Mouse (Mus musculus) midbrain, embryonic 11.5 days (tissue): ENCODE measurements around the gene Ppp1r37. TPM values are rescaled to one million over a fixed set of nuclear protein-coding genes. Genes with fewer than 3 reads are reported as not detected.
A peak's percentile ranks its signal among the peaks of the same experiment; 100 is the strongest.

ENCODE experiments used
- ATAC-seq: fragments of 200-750 bp; cut with Nextera tagmentation; 2 replicates; pipeline ENCODE4 v1.8.0; 2017; ENCODE audit warnings: moderate TSS enrichment, moderate library complexity; ENCODE audit not compliant: low FRiP score
- DNase-seq: peaks from one replicate; pipeline ENCODE4 v3.0.0; 2015; ENCODE audit warnings: low spot score; ENCODE audit errors: missing footprints
- H3K27ac ChIP-seq: fragments of 300-500 bp; sonication (generic); 2 replicates; pipeline ENCODE4 v1.5.1; 2014; ENCODE audit warnings: low read depth, low read length
- H3K27me3 ChIP-seq: fragments of 300-500 bp; sonication (generic); 2 replicates; pipeline ENCODE4 v1.6.1; 2014; ENCODE audit warnings: mild to moderate bottlenecking, low read length, moderate library complexity, mixed read lengths; ENCODE audit not compliant: control insufficient read depth, insufficient read depth
- H3K36me3 ChIP-seq: fragments of 300-500 bp; sonication (generic); 2 replicates; pipeline ENCODE4 v1.6.1; 2014; ENCODE audit warnings: mild to moderate bottlenecking, low read length, moderate library complexity, mixed read lengths; ENCODE audit not compliant: control insufficient read depth, insufficient read depth
- H3K4me1 ChIP-seq: fragments of 300-500 bp; sonication (generic); 2 replicates; pipeline ENCODE4 v1.6.1; 2014; ENCODE audit warnings: low read length; ENCODE audit not compliant: control insufficient read depth, insufficient read depth
- H3K4me2 ChIP-seq: fragments of 300-500 bp; sonication (generic); 2 replicates; pipeline ENCODE4 v1.6.1; 2014; ENCODE audit warnings: mild to moderate bottlenecking, moderate library complexity
- H3K4me3 ChIP-seq: fragments of 300-500 bp; sonication (generic); 2 replicates; pipeline ENCODE4 v1.5.1; 2014; ENCODE audit warnings: low read depth, low read length
- H3K9ac ChIP-seq: fragments of 300-500 bp; sonication (generic); 2 replicates; pipeline ENCODE4 v1.6.1; 2014; ENCODE audit warnings: low read length
- H3K9me3 ChIP-seq: fragments of 300-500 bp; sonication (generic); 2 replicates; pipeline ENCODE4 v1.6.1; 2016; ENCODE audit warnings: low read length; ENCODE audit not compliant: control insufficient read depth
- WGBS: fragments of 180-500 bp; shearing (Covaris S2); extraction: QIAGEN DNeasy Blood & Tissue Kit; methylation state at CpG from one replicate; pipeline ENCODE4 v1.1.7; 2014; 5-methylcytosine and 5-hydroxymethylcytosine counted together
- polyA plus RNA-seq: library from polyadenylated mRNA; unstranded; fragments of >200 nt; fragmentation: Nextera tagmentation; extraction: Ambion mirVana; gene quantifications from 2 replicates; pipeline ENCODE4 v1.2.1, GENCODE M21; 2014

Gene Ppp1r37
- polyA plus RNA-seq, 1 experiment from 2014 or later: 3.0 TPM

DNA sequence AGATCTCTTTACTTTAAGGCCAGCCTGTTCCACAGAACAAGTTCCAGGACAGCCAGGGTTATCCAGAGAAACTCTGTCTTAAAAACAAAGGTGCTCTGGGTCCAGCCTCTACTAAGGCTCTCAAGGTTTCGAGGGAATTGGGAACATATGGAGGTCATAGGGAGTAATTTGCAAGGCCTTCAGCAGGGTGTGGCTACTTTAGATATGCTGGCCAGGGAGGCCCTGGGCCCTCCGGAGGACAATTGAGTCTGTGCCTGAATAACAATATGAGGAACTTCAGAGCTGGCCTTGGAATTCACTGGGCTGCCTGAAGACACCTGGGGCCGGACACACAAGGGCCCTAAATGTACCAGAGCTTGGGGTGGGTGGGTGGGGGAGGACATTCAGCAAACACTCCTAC, 12.7 kb upstream of the Ppp1r37 start:
- H3K36me3 ChIP-seq: no peaks in the 10 kb centered on the region
- no peak overlapping the region for H3K4me2 ChIP-seq
- peaks cover 11% of the 10 kb centered on the region for H3K4me1 ChIP-seq
- WGBS: 62% methylated on average over 3 of the region's 3 CpGs
- H3K9me3 ChIP-seq: no peaks in the 10 kb centered on the region
- peaks cover 45% of the 10 kb centered on the region for H3K27me3 ChIP-seq
- no peak overlapping the region for H3K4me3 ChIP-seq
- H3K9ac ChIP-seq: no peak overlapping the region
- DNase-seq (peak; percentile 59), ATAC-seq (no peak)
- no peak overlapping the region for H3K27ac ChIP-seq

- ATAC-seq (no peak), DNase-seq (no peak)
- Histone ChIP-seq H3K4me1 (peaks cover 11% of the 10 kb centered on the region), H3K27ac (no peak overlapping the region), H3K36me3 (peaks cover 1% of the 10 kb centered on the region; the same call in 1 of the 2 replicates), H3K27me3 (peaks cover 35% of the 10 kb centered on the region), H3K4me3 (peak overlapping the region; percentile 86), H3K4me2 (peak overlapping the region; percentile 67), H3K9me3 (no peaks in the 10 kb centered on the region), H3K9ac (peak overlapping the region; percentile 86)
- WGBS: 24% methylated on average over 16 of the region's 16 CpGs
These were observed 10.9 kb upstream of the Ppp1r37 start for GRCm38 (mm10) chr7:19573776-19574140.

DNA sequence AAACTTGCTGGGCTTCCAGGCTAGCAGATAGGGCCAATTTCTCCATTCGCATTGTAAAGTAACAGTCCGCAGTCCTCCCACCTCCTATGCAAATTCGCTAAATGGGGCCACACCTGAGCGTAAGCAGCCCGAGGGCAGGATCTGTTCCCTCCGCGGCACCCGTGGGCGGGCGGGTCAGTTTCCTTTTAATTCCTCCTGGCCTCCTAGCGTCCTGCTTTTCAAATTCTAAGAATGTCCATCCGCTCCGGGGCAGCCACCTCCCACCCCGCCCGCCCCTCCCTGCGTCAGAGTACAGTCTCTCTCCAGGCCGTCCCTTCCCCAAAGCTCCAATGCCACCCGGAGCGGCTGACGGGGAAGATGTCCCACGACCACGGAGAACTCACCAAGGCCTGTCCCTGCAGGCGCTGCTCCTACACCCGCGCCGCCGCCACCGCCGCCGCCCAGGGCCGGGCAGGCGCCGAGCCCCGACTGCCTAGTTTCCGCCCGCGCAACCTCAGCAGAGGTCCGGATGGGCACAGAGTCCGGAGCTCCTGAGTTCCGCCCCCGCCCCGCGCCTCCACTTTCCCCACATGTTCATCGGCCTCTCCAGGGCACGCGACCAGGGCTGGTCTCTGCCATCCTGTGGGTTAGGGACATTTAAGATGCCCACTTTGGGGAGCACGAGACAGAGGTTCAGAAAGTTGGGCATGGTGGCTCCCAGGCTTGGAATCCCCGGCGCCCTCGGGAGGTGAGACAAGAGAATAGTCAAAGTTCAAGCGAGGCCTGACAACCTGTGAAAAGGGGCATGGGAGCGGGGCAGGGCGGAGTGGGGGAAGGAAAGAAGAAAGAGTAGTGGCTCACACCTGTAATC, 10.3 kb upstream of the Ppp1r37 start:
- Histone ChIP-seq H3K27me3 (peaks cover 29% of the 10 kb centered on the region), H3K9me3 (no peaks in the 10 kb centered on the region), H3K36me3 (peaks cover 2% of the 10 kb centered on the region; the same call in 1 of the 2 replicates), H3K4me1 (peaks cover 11% of the 10 kb centered on the region), H3K4me3 (peak overlapping the region; percentile 86), H3K4me2 (peak overlapping the region; percentile 67), H3K27ac (peak overlapping the region; percentile 45; the same call in 1 of the 2 replicates), H3K9ac (peak overlapping the region; percentile 86)
- ATAC-seq: peak; percentile 83
- DNase-seq: peak; percentile 99
- under 1% methylated on average over 53 of the region's 53 CpGs for WGBS

- H3K4me2 ChIP-seq: no peak overlapping the region
- WGBS: 90% methylated on average over 3 of the region's 3 CpGs
- no peaks in the 10 kb centered on the region; the same call in 1 of the 2 replicates for H3K9me3 ChIP-seq
- no peak for ATAC-seq
- H3K4me1 ChIP-seq: peaks cover 6% of the 10 kb centered on the region; the same call in 1 of the 2 replicates
- peaks cover 7% of the 10 kb centered on the region for H3K36me3 ChIP-seq
- no peak for DNase-seq
- no peak overlapping the region for H3K27ac ChIP-seq
- H3K9ac ChIP-seq: no peak overlapping the region
- no peak overlapping the region for H3K4me3 ChIP-seq
- peaks cover 2% of the 10 kb centered on the region; the same call in 1 of the 2 replicates for H3K27me3 ChIP-seq
These were observed 6.8 kb upstream of the Ppp1r37 start for GRCm38 (mm10) chr7:19569647-19570046.

DNA sequence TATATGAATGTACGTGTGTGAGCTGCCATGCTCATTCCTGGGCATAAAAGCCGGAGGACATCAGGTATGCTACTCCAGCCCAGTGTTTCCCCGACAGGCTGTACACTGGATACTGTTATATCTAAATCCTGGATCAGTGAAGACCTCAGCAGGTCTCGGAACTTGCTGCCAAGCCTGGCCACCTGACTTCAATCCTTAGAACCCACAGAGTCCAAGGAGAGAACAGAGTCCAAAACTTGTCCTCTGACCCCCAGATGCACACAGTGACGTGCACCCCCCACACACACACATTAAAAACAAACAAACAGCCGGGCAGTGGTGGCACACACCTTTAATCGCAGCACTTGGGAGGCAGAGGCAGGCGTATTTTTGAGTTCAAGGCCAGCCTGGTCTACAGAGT, 4.5 kb upstream of the Ppp1r37 start:
- Histone ChIP-seq H3K9me3 (no peaks in the 10 kb centered on the region; the same call in 1 of the 2 replicates), H3K36me3 (peaks cover 12% of the 10 kb centered on the region)
- ATAC-seq: no peak

DNA sequence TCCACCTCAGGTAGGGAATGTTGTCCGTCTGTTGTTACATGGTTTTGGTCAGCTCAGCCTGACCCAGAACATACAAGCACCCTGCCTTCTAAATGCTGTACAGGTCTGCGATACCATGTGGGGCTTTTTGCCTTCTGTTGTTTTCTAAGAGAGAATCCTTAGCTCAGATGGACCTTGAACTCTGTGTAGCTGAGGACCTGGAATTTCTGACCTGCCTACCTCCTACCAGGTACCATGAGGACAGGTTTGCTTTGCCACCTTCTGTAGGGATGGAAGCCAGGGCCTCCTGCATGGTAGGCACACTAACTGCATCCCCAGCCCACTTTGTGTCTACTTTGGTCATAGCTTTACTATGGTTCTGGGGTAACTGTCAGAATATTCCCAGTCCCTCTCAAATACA, 2.9 kb upstream of the Ppp1r37 start:
- Histone ChIP-seq H3K9ac (no peak overlapping the region), H3K27ac (no peak overlapping the region), H3K4me2 (no peak overlapping the region), H3K9me3 (no peaks in the 10 kb centered on the region; the same call in 1 of the 2 replicates), H3K4me1 (peaks cover 7% of the 10 kb centered on the region), H3K4me3 (no peak overlapping the region), H3K27me3 (no peaks in the 10 kb centered on the region), H3K36me3 (peaks cover 12% of the 10 kb centered on the region)
- WGBS: 94% methylated on average over 2 of the region's 2 CpGs
- DNase-seq (no peak), ATAC-seq (no peak)

More for the DNA sequence above, 4.5 kb upstream of the Ppp1r37 start:
- 91% methylated on average over 8 of the region's 8 CpGs for WGBS
- Histone ChIP-seq H3K27ac (no peak overlapping the region), H3K4me1 (peaks cover 7% of the 10 kb centered on the region; the same call in 1 of the 2 replicates), H3K4me3 (no peak overlapping the region), H3K4me2 (no peak overlapping the region), H3K9ac (no peak overlapping the region), H3K27me3 (no peaks in the 10 kb centered on the region)
- DNase-seq: no peak

DNA sequence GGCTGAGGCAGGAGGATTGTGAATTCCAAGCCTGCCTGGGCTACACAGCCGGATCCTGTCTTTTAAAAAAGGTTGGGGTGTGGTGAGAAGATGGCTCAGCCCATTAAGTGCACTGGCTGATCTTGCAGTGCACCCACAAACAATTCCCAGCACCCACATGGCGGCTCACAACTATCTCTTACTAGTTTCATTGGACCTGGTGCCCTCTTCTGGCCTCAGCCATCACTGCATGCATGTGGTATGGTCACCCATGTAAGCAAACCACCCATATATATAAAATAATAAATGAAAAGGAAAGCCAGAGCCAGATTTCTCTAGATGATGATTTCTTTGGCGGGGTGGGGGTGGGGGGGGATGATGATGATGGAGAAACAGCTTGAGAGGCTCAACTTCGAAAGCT, 1.6 kb upstream of the Ppp1r37 start:
- no peak for ATAC-seq
- Histone ChIP-seq H3K36me3 (peaks cover 12% of the 10 kb centered on the region), H3K9me3 (no peaks in the 10 kb centered on the region; the same call in 1 of the 2 replicates), H3K27me3 (no peaks in the 10 kb centered on the region), H3K4me1 (peaks cover 15% of the 10 kb centered on the region), H3K4me3 (no peak overlapping the region), H3K4me2 (no peak overlapping the region), H3K9ac (no peak overlapping the region), H3K27ac (no peak overlapping the region)
- DNase-seq: no peak
- WGBS: 85% methylated on average over 4 of the region's 4 CpGs

GRCm38 (mm10) chr7:19563884-19564283, 1.0 kb upstream of the Ppp1r37 start:
- H3K27ac ChIP-seq: no peak overlapping the region
- ATAC-seq (no peak), DNase-seq (no peak)
- peaks cover 12% of the 10 kb centered on the region for H3K36me3 ChIP-seq
- H3K4me1 ChIP-seq: peaks cover 20% of the 10 kb centered on the region
- WGBS: 84% methylated on average over 3 of the region's 3 CpGs
- no peaks in the 10 kb centered on the region; the same call in 1 of the 2 replicates for H3K9me3 ChIP-seq
- no peak overlapping the region for H3K9ac ChIP-seq
- no peak overlapping the region for H3K4me2 ChIP-seq
- no peak overlapping the region for H3K4me3 ChIP-seq
- H3K27me3 ChIP-seq: no peaks in the 10 kb centered on the region
